Mouse (Mus musculus) lung, embryonic 14.5 days (tissue): ENCODE data around the gene Pacrg. TPM values are rescaled to one million over a fixed set of nuclear protein-coding genes. Genes with fewer than 3 reads are reported as not detected.

Experiments
- ATAC-seq: fragments of 200-750 bp; cut with Nextera tagmentation; 2 replicates; pipeline ENCODE4 v1.8.0; 2017; ENCODE audit warnings: mild to moderate bottlenecking, moderate TSS enrichment, moderate library complexity; ENCODE audit not compliant: insufficient read depth
- DNase-seq: peaks from one replicate; pipeline ENCODE4 v3.0.0-alpha.2; 2015
- H3K27ac ChIP-seq: fragments of 300-500 bp; sonication (generic); 2 replicates; pipeline ENCODE4 v1.5.1; 2014; ENCODE audit warnings: low read depth, mild to moderate bottlenecking, moderate library complexity
- H3K27me3 ChIP-seq: fragments of 300-500 bp; sonication (generic); 2 replicates; pipeline ENCODE4 v1.6.1; 2014; ENCODE audit warnings: low read length, control low read depth; ENCODE audit not compliant: insufficient read depth
- H3K36me3 ChIP-seq: fragments of 300-500 bp; sonication (generic); 2 replicates; pipeline ENCODE4 v1.6.1; 2014; ENCODE audit warnings: control low read depth; ENCODE audit not compliant: insufficient read depth
- H3K4me1 ChIP-seq: fragments of 300-500 bp; sonication (generic); 2 replicates; pipeline ENCODE4 v1.6.1; 2014; ENCODE audit warnings: antibody characterized with exemption, control low read depth; ENCODE audit not compliant: insufficient read depth
- H3K4me2 ChIP-seq: fragments of 300-500 bp; sonication (generic); 2 replicates; pipeline ENCODE4 v1.6.1; 2014; ENCODE audit warnings: mild to moderate bottlenecking
- H3K4me3 ChIP-seq: fragments of 300-500 bp; sonication (generic); 2 replicates; pipeline ENCODE4 v1.5.1; 2014; ENCODE audit warnings: low read depth, low read length
- H3K9ac ChIP-seq: fragments of 300-500 bp; sonication (generic); 2 replicates; pipeline ENCODE4 v1.6.1; 2014
- H3K9me3 ChIP-seq: fragments of 300-500 bp; sonication (generic); 2 replicates; pipeline ENCODE4 v1.6.1; 2016; ENCODE audit warnings: low read depth, low read length, control low read depth
- CTCF ChIP-seq: IDR thresholded peaks from 2 replicates; pipeline ENCODE4 v1.5.1; 2016; ENCODE audit warnings: antibody characterized with exemption, low read depth
- WGBS: fragments of 180-500 bp; shearing (Covaris S2); extraction: QIAGEN DNeasy Blood & Tissue Kit; methylation state at CpG from one replicate; pipeline ENCODE4 v1.1.7; 2014; 5-methylcytosine and 5-hydroxymethylcytosine counted together
- polyA plus RNA-seq: library from polyadenylated mRNA; unstranded; fragments of >200 nt; fragmentation: Nextera tagmentation; extraction: Ambion mirVana; gene quantifications from 2 replicates; pipeline ENCODE4 v1.2.1, GENCODE M21; 2014

The Pacrg gene
- polyA plus RNA-seq, 1 experiment from 2014 or later: 2.2 TPM

DNA sequence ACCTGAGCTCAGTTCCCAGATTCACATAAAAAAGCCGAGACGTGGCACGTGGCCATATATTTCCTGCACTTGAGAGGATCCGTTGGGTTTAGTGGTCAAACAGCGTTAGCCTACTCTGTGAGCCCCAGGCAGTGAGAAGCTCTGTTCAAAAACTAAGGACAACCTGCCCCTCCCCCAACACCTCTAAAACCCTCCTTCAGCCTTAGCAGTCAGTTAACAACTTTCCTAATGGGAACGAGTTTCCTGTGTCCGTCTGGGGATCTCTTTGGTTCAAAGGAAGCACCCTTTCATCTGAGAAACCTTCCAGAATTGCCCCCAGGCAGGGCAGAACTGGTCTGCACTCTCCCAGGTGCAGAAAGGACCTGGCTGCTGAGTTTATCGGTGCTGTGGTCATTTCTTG lies 484.4 kb downstream of the Pacrg start:
- DNase-seq (no peak), ATAC-seq (no peak)
- Histone ChIP-seq H3K36me3 (no peaks in the 10 kb centered on the region), H3K4me3 (no peak overlapping the region), H3K4me1 (peaks cover 3% of the 10 kb centered on the region; the same call in 1 of the 2 replicates), H3K27ac (no peak overlapping the region), H3K9me3 (no peaks in the 10 kb centered on the region), H3K27me3 (no peaks in the 10 kb centered on the region), H3K9ac (no peak overlapping the region), H3K4me2 (no peak overlapping the region)
- TF ChIP-seq CTCF: no peak
- WGBS: 20% methylated on average over 8 of the region's 8 CpGs

Other genes with a start within 250 kb of the Pacrg start
- 1.0 and 2.1 TPM in 2 replicates for gene Prkn, start 73 bp upstream of the Pacrg start, polyA plus RNA-seq